7 mouse cellular contexts compared by ENCODE assay signal in genomic region chr9:75037451-75038356, GRCm38 (mm10). TPM values are rescaled to one million over a fixed set of nuclear protein-coding genes. Genes with fewer than 3 reads are reported as not detected.
A peak's percentile ranks its signal among the peaks of the same experiment; 100 is the strongest.
DNase-seq lines count a peak whose midpoint lies in the region; ATAC-seq lines count a peak whose summit lies in the region.

Gene Arpp19, plus strand, starts transcription at chr9:75037614.

- no peaks in the 10 kb centered on the region for H3K27me3 ChIP-seq in intestine, embryonic 16.5 days (replicated peaks; ENCODE audit: control insufficient read depth, insufficient read depth, low read length)
- no peaks in the 10 kb centered on the region for H3K27me3 ChIP-seq in midbrain, embryonic 11.5 days (ENCODE audit: control insufficient read depth, insufficient read depth, low read length)

- peak; percentile 95 for ATAC-seq in intestine, embryonic 16.5 days
- peak; percentile 96 for ATAC-seq in midbrain, embryonic 11.5 days (ENCODE audit: low FRiP score)

- H3K4me1 ChIP-seq in intestine, embryonic 16.5 days (ENCODE audit: control insufficient read depth, insufficient read depth, low read length): peaks cover 15% of the 10 kb centered on the region
- H3K4me1 ChIP-seq in midbrain, embryonic 11.5 days (ENCODE audit: control insufficient read depth, insufficient read depth, low read length): peaks cover 4% of the 10 kb centered on the region; the same call in 1 of the 2 replicates

- H3K27ac ChIP-seq in intestine, embryonic 16.5 days (ENCODE audit: low read length): peak within 1 kb of the TSS; percentile 75
- H3K27ac ChIP-seq in midbrain, embryonic 11.5 days (ENCODE audit: low read depth, low read length): peak within 1 kb of the TSS; percentile 35; the same call in 1 of the 2 replicates

- 0% methylated on average over 73 of the region's 73 CpGs for WGBS in intestine, embryonic 16.5 days
- WGBS in midbrain, embryonic 11.5 days: under 1% methylated on average over 61 of the region's 73 CpGs

- H3K9ac ChIP-seq in intestine, embryonic 16.5 days (ENCODE audit: low read depth, low read length): peak within 1 kb of the TSS; percentile 93
- H3K9ac ChIP-seq in midbrain, embryonic 11.5 days (ENCODE audit: low read length): peak within 1 kb of the TSS; percentile 92

- H3K9me3 ChIP-seq in intestine, embryonic 16.5 days (ENCODE audit: control insufficient read depth, low read length): no peaks in the 10 kb centered on the region
- H3K9me3 ChIP-seq in midbrain, embryonic 11.5 days (ENCODE audit: control insufficient read depth, low read length): no peaks in the 10 kb centered on the region

- intact Hi-C loops in left cerebral cortex, postnatal 36 days (cut with DNase I): no loop called here

- DNase-seq in adrenal gland, adult 2 months: peak; percentile 93
- DNase-seq in embryo, embryonic 11.5 days (ENCODE audit: low read depth, low spot score): peak; percentile 71
- peak; percentile 60 to 80 for DNase-seq in gastrocnemius, postnatal 4 days (ENCODE audit: low spot score in 2 of 2)
- DNase-seq in left cerebral cortex, postnatal 36 days (ENCODE audit: low spot score in 2 of 2): peak; percentile 86 to 87
- DNase-seq in midbrain, embryonic 11.5 days (ENCODE audit: low spot score, missing footprints): peak; percentile 96
- DNase-seq in skeletal muscle tissue, adult 2 months (ENCODE audit: low read depth, low spot score): peak; percentile 68

- H3K4me2 ChIP-seq in intestine, embryonic 16.5 days (ENCODE audit: low read depth, low read length): peak within 1 kb of the TSS; percentile 62
- H3K4me2 ChIP-seq in midbrain, embryonic 11.5 days: peak within 1 kb of the TSS; percentile 52

- peak within 1 kb of the TSS; percentile 87 for H3K4me3 ChIP-seq in intestine, embryonic 16.5 days (ENCODE audit: low read length)
- peak within 1 kb of the TSS; percentile 96 for H3K4me3 ChIP-seq in midbrain, embryonic 11.5 days (ENCODE audit: low read depth, low read length)

- no peaks in the 10 kb centered on the region for H3K36me3 ChIP-seq in intestine, embryonic 16.5 days (ENCODE audit: control insufficient read depth, insufficient read depth, low read length)
- H3K36me3 ChIP-seq in midbrain, embryonic 11.5 days (ENCODE audit: control insufficient read depth, insufficient read depth, low read length): no peaks in the 10 kb centered on the region

RNA-seq across cellular contexts. Expression of gene Arpp19, which starts in this region (rescaled TPM):
- 100 to 1,000 TPM; 301 to 321 TPM for total RNA-seq in adrenal gland, adult 2 months (2021)
- 5.1 and 5.5 TPM in 2 replicates for polyA plus RNA-seq in adrenal gland, adult 2 months (2012; rRNA removed)
- total RNA-seq in gastrocnemius, postnatal 4 days (2021): 100 to 1,000 TPM; 147 to 167 TPM
- polyA plus RNA-seq in intestine, embryonic 16.5 days (2015; fragmentation: Nextera tagmentation; extraction: Ambion mirVana): 264 and 267 TPM in 2 replicates
- 100 to 1,000 TPM; 457 to 503 TPM for total RNA-seq in left cerebral cortex, postnatal 36 days (2021)
- 353 and 371 TPM in 2 replicates for polyA plus RNA-seq in midbrain, embryonic 11.5 days (2014; fragmentation: Nextera tagmentation; extraction: Ambion mirVana)

Comparison
In these comparisons a context has a peak if more than half of its experiments do, and no peak if none do; other contexts are left out.
1. Peak in every context shown above with its lines: DNase-seq, ATAC-seq, H3K4me3 ChIP-seq and H3K27ac ChIP-seq.
2. RNA of gene Arpp19 (polyA plus RNA-seq): 353 to 371 TPM in midbrain, embryonic 11.5 days and 264 to 267 TPM in intestine, embryonic 16.5 days; 5.1 to 5.5 TPM in adrenal gland, adult 2 months; every median in the first group is over 10 times any median in the second.